Comparison of ENCODE assay signal across 11 mouse cellular contexts in the genomic region with DNA sequence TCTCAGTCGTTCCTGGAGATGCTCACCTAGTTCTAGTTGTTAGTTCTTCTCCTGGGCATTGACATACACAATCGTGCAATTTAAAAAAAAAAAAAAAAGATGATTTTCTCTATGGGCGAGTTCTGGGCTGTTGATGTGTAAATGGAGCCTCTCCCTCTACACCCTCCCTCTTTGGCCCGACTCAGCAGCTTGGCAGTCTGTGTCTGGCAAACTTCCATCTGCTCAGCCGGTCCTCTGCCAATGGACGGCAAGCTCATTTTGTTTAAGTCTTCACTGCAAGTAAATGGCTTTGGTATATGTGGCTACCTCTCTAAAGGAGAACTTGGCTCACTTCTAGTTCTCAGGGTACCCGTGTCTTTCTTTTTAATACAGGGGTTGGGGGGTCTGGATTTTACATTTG. TPM values are rescaled to one million over a fixed set of nuclear protein-coding genes. Genes with fewer than 3 reads are reported as not detected.
A peak's percentile ranks its signal among the peaks of the same experiment; 100 is the strongest.
DNase-seq lines count a peak whose midpoint lies in the region; ATAC-seq and TF ChIP-seq lines count a peak whose summit lies in the region.
"Had no signal": no experiment of that assay in that cellular context is flagged by ENCODE, and none has a peak within 500 bp of the region (broad histone marks: within the 10 kb centered on the region; RNA-seq: fewer than 3 reads in every experiment).

No protein-coding gene starts in this region.

- H3K36me3 ChIP-seq in kidney, embryonic 14.5 days (ENCODE audit: control insufficient read depth, insufficient read depth, low read length) = no peaks in the 10 kb centered on the region

- H3K4me1 ChIP-seq in kidney, embryonic 14.5 days (ENCODE audit: control insufficient read depth, insufficient read depth, low read length) = no peaks in the 10 kb centered on the region

- TF ChIP-seq CTCF in gastrocnemius, adult 2 months (IDR thresholded peaks at IDR 0.05) = no peak
- TF ChIP-seq CTCF in layer of hippocampus, adult 2 months (conservative IDR thresholded peaks at IDR 0.05) = no peak

- H3K4me3 ChIP-seq in kidney, embryonic 14.5 days (ENCODE audit: low read length) = no peak overlapping the region
- no peak overlapping the region for H3K4me3 ChIP-seq in gastrocnemius, adult 2 months
- no peak overlapping the region for H3K4me3 ChIP-seq in layer of hippocampus, adult 2 months
- H3K4me3 ChIP-seq: erythroblast, embryonic 14.5 days had no signal

- no peak for ATAC-seq in kidney, embryonic 14.5 days (ENCODE audit: low FRiP score, low TSS enrichment)
- ATAC-seq: Patski had no signal

- WGBS in kidney, embryonic 14.5 days = 69% methylated on average over 7 of the region's 7 CpGs

- H3K9ac ChIP-seq in kidney, embryonic 14.5 days (ENCODE audit: low read depth, low read length) = no peak overlapping the region

- H3K27ac ChIP-seq in kidney, embryonic 14.5 days (ENCODE audit: low read depth, low read length) = no peak overlapping the region
- no peak overlapping the region for H3K27ac ChIP-seq in gastrocnemius, adult 2 months
- peak overlapping the region; percentile 52; the same call in 1 of the 2 replicates for H3K27ac ChIP-seq in layer of hippocampus, adult 2 months
- H3K27ac ChIP-seq: macrophage had no signal

- intact Hi-C loops in gastrocnemius, adult 2 months (cut with DNase I) = no loop called here

- no peaks in the 10 kb centered on the region for H3K9me3 ChIP-seq in kidney, embryonic 14.5 days (ENCODE audit: control insufficient read depth, low read length)

- H3K4me2 ChIP-seq in kidney, embryonic 14.5 days (replicated peaks; ENCODE audit: low read depth, low read length) = no peak overlapping the region

- peak; percentile 73 for DNase-seq in kidney, adult 18-20 months
- DNase-seq in adrenal gland, postnatal 36 days = peak; percentile 71 to 76
- DNase-seq in gastrocnemius, adult 2 months = peak; percentile 87
- DNase-seq in layer of hippocampus, adult 2 months (ENCODE audit: low spot score in 2 of 2) = peak; percentile 66 to 83
- peak; percentile 23 for DNase-seq in ovary, postnatal 10 days (ENCODE audit: low spot score)
- DNase-seq in natural killer cell, adult 2 months (ENCODE audit: low spot score in 2 of 2) = no peak
- no peak for DNase-seq in spleen, postnatal 14 days (ENCODE audit: low spot score in 2 of 2)

- H3K27me3 ChIP-seq in kidney, embryonic 14.5 days (ENCODE audit: control insufficient read depth, insufficient read depth, low read length) = no peaks in the 10 kb centered on the region
- H3K27me3 ChIP-seq: Patski had no signal

RNA-seq across cellular contexts. Expression of a gene that starts 4.7 kb away (rescaled TPM):
- 25.3 and 31.3 TPM in 2 replicates for polyA plus RNA-seq in kidney, embryonic 14.5 days (2014; fragmentation: Nextera tagmentation; extraction: Ambion mirVana)
- 10 to 100 TPM; 27.6 to 29.2 TPM for total RNA-seq in adrenal gland, postnatal 36 days (2021)
- total RNA-seq in gastrocnemius, adult 2 months (2021) = 10 to 100 TPM in 1 of 2 experiments, 1 to 10 TPM in 1; 7.6 to 10.9 TPM
- total RNA-seq in layer of hippocampus, adult 2 months (2021) = 100 to 1,000 TPM; 118 to 124 TPM

RNA-seq across cellular contexts. Expression of a gene that starts 47.5 kb away (rescaled TPM):
- 14.2 and 14.6 TPM in 2 replicates for polyA plus RNA-seq in kidney, embryonic 14.5 days (2014; fragmentation: Nextera tagmentation; extraction: Ambion mirVana)
- 10 to 100 TPM in 1 of 2 experiments, 1 to 10 TPM in 1; 8.3 to 10.2 TPM for total RNA-seq in adrenal gland, postnatal 36 days (2021)
- 1 to 10 TPM; 1.1 to 4.8 TPM for total RNA-seq in gastrocnemius, adult 2 months (2021)
- total RNA-seq in layer of hippocampus, adult 2 months (2021) = 100 to 1,000 TPM; 744 to 746 TPM

RNA-seq across cellular contexts. Expression of a gene that starts 55.7 kb away (rescaled TPM):
- polyA plus RNA-seq in kidney, embryonic 14.5 days (2014; fragmentation: Nextera tagmentation; extraction: Ambion mirVana) = 28.3 and 35.3 TPM in 2 replicates
- total RNA-seq in adrenal gland, postnatal 36 days (2021) = 10 to 100 TPM; 40.5 to 46.5 TPM
- total RNA-seq in gastrocnemius, adult 2 months (2021) = 10 to 100 TPM; 45.8 to 58.9 TPM
- total RNA-seq in layer of hippocampus, adult 2 months (2021) = 10 to 100 TPM; 30.0 to 31.2 TPM

RNA-seq across cellular contexts. Expression of a gene that starts 55.7 kb away (rescaled TPM):
- polyA plus RNA-seq in kidney, embryonic 14.5 days (2014; fragmentation: Nextera tagmentation; extraction: Ambion mirVana) = 77.1 and 100 TPM in 2 replicates
- total RNA-seq in adrenal gland, postnatal 36 days (2021) = 10 to 100 TPM; 65.3 to 68.8 TPM
- 10 to 100 TPM; 41.5 to 48.3 TPM for total RNA-seq in gastrocnemius, adult 2 months (2021)
- total RNA-seq in layer of hippocampus, adult 2 months (2021) = 10 to 100 TPM; 51.3 to 52.3 TPM

Comparison
In these comparisons a context has a peak if more than half of its experiments do, and no peak if none do; other contexts are left out.
1. DNase-seq: peak in kidney, adult 18-20 months (single experiment), adrenal gland, postnatal 36 days (2 of 2), gastrocnemius, adult 2 months (single experiment), layer of hippocampus, adult 2 months (2 of 2) and ovary, postnatal 10 days (single experiment); none in natural killer cell, adult 2 months (0 of 2) and spleen, postnatal 14 days (0 of 2).
2. RNA of a gene that starts 47.5 kb away (total RNA-seq): 744 to 746 TPM in layer of hippocampus, adult 2 months; 8.3 to 10.2 TPM in adrenal gland, postnatal 36 days and 1.1 to 4.8 TPM in gastrocnemius, adult 2 months; every median in the first group is over 10 times any median in the second.